Mouse (Mus musculus) skeletal muscle tissue, adult 2 months (tissue): ENCODE data around the gene Agtrap.

Experiments
- DNase-seq: peaks from one replicate; pipeline ENCODE4 v3.0.0-alpha.2; 2012; ENCODE audit warnings: low read depth, low spot score

Gene Agtrap

GRCm38 (mm10) chr4:148104146-148104545 is 16.3 kb upstream of the Agtrap start:
- no peak for DNase-seq

GRCm38 (mm10) chr4:148101801-148102527 is 14.1 kb upstream of the Agtrap start:
- DNase-seq: no peak

GRCm38 (mm10) chr4:148098666-148099065 is 10.8 kb upstream of the Agtrap start:
- no peak for DNase-seq

- no peak for DNase-seq
Measured at GRCm38 (mm10) chr4:148097936-148098335, 10.1 kb upstream of the Agtrap start.

GRCm38 (mm10) chr4:148095081-148095480 is 7.2 kb upstream of the Agtrap start:
- DNase-seq: no peak

- DNase-seq: no peak
Measured at GRCm38 (mm10) chr4:148094161-148094560, 6.3 kb upstream of the Agtrap start.

- no peak for DNase-seq
Measured at GRCm38 (mm10) chr4:148092551-148093271, 4.9 kb upstream of the Agtrap start.

GRCm38 (mm10) chr4:148091181-148091580 is 3.4 kb upstream of the Agtrap start:
- DNase-seq: no peak

GRCm38 (mm10) chr4:148089166-148089565 is 1.3 kb upstream of the Agtrap start:
- no peak for DNase-seq

GRCm38 (mm10) chr4:148087091-148087906 is 532 bp downstream of the Agtrap start:
- no peak for DNase-seq

GRCm38 (mm10) chr4:148085907-148086305 is 1.9 kb downstream of the Agtrap start:
- no peak for DNase-seq

- DNase-seq: no peak
Measured at GRCm38 (mm10) chr4:148085131-148085906, 2.5 kb downstream of the Agtrap start.

GRCm38 (mm10) chr4:148084261-148084714 is 3.5 kb downstream of the Agtrap start:
- DNase-seq: peak; percentile 66

GRCm38 (mm10) chr4:148083176-148083899 is 4.5 kb downstream of the Agtrap start:
- DNase-seq: no peak

- no peak for DNase-seq
Measured at GRCm38 (mm10) chr4:148082257-148083044, 5.4 kb downstream of the Agtrap start.

- DNase-seq: no peak
Measured at GRCm38 (mm10) chr4:148081201-148081600, 6.6 kb downstream of the Agtrap start.

- no peak for DNase-seq
Measured at GRCm38 (mm10) chr4:148080597-148080973, 7.2 kb downstream of the Agtrap start.

- no peak for DNase-seq
Measured at GRCm38 (mm10) chr4:148079944-148080596, 7.8 kb downstream of the Agtrap start.

GRCm38 (mm10) chr4:148079212-148079611 is 8.6 kb downstream of the Agtrap start:
- DNase-seq: no peak
